ENCODE assay signal across 8 mouse cellular contexts in the genomic region with DNA sequence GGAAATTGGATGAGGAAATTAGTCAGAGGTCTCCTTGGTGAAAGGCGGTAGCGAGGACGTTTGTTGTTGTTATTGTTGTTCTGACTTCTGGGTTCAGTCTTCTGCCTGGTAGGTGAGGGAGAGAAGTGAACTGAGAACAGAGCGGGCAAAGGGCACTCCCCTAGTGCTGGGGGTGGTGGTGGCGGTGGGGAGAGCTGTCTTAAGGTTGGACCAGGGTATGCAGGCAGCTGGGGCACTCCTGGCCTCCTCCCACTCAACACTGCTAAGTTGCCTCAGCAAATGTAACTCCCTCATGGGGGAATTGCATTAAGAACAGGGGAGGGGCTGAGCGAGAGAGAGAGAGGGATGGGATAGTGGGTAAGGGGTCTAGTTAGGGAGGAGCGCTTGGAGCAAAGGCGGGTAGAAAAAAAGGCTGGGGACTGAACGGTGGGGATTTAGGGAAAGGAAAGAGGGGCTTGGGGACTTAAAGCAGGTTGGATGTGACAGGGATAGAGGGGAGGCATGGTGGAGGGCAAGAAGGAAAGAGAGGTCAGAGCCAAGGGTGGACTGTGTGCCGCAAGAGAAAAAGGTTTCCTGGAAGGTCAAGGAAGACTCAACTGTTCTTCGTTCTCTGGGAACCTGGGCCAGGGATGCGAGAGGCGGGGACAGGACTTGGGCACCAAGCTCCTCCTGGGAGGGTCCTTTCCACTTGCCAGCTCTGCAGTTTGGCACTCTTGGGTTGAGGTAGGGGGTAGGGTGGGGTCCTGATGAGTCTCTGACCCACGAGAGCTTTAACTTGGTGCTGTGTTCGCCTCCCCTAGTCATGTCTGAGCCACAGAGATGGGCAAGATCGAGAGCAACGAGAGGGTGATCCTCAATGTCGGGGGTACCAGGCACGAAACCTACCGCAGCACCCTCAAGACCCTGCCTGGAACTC. TPM values are rescaled to one million over a fixed set of nuclear protein-coding genes. Genes with fewer than 3 reads are reported as not detected.
DNase-seq lines count a peak whose midpoint lies in the region; ATAC-seq and TF ChIP-seq lines count a peak whose summit lies in the region.

Kcnc2 (plus strand) TSS at position 235 of the 916 bp plus-strand sequence.

- WGBS in liver, embryonic 12.5 days (ENCODE audit: insufficient replicate concordance) = 4% methylated on average over 20 of the region's 20 CpGs

- peak within 1 kb of the TSS; percentile 64 for H3K4me3 ChIP-seq in megakaryocyte, embryonic 14.5 days (replicated peaks)
- peak within 1 kb of the TSS; percentile 41 for H3K4me3 ChIP-seq in embryonic fibroblast, embryonic 13.5 days (ENCODE audit: insufficient read depth, low read length)
- peak within 1 kb of the TSS; percentile 35 for H3K4me3 ChIP-seq in liver, embryonic 12.5 days

- H3K9me3 ChIP-seq in megakaryocyte, embryonic 14.5 days = peaks cover 15% of the 10 kb centered on the region
- H3K9me3 ChIP-seq in liver, embryonic 12.5 days (replicated peaks) = no peaks in the 10 kb centered on the region

- no peak for ATAC-seq in megakaryocyte, adult 5-6 weeks (ENCODE audit: poor library complexity, severe bottlenecking)
- peak; percentile 35; the same call in 1 of the 2 replicates for ATAC-seq in liver, embryonic 12.5 days

- peak within 1 kb of the TSS; percentile 62 for H3K4me2 ChIP-seq in liver, embryonic 12.5 days

- H3K9ac ChIP-seq in liver, embryonic 12.5 days = no peak within 1 kb of the TSS

- peaks cover 46% of the 10 kb centered on the region for H3K27me3 ChIP-seq in megakaryocyte, embryonic 14.5 days (replicated peaks)
- H3K27me3 ChIP-seq in liver, embryonic 12.5 days (replicated peaks) = peaks cover 52% of the 10 kb centered on the region

- peak; percentile 32 for DNase-seq in kidney, adult 18-20 months
- peak; percentile 8 for DNase-seq in right cerebral cortex, postnatal 4 days
- no peak for DNase-seq in thymus, postnatal 25 days
- no peak for DNase-seq in thymus, postnatal 14 days

- H3K36me3 ChIP-seq in megakaryocyte, embryonic 14.5 days (replicated peaks; ENCODE audit: low read length) = no peaks in the 10 kb centered on the region
- H3K36me3 ChIP-seq in liver, embryonic 12.5 days = no peaks in the 10 kb centered on the region

- H3K27ac ChIP-seq in embryonic fibroblast, embryonic 13.5 days (ENCODE audit: insufficient read depth, low read length) = no peak within 1 kb of the TSS
- H3K27ac ChIP-seq in liver, embryonic 12.5 days = no peak within 1 kb of the TSS

- no peak for TF ChIP-seq CTCF in embryonic fibroblast, embryonic 13.5 days (IDR thresholded peaks at IDR 0.05; ENCODE audit: borderline replicate concordance, insufficient read depth, low read length)

- peaks cover 15% of the 10 kb centered on the region; the same call in 1 of the 2 replicates for H3K4me1 ChIP-seq in megakaryocyte, embryonic 14.5 days
- H3K4me1 ChIP-seq in embryonic fibroblast, embryonic 13.5 days (ENCODE audit: control insufficient read depth, insufficient read depth, low read length) = no peaks in the 10 kb centered on the region
- H3K4me1 ChIP-seq in liver, embryonic 12.5 days = no peaks in the 10 kb centered on the region

- no peak for TF ChIP-seq POLR2A in embryonic fibroblast, embryonic 13.5 days (IDR thresholded peaks at IDR 0.05; ENCODE audit: low read depth, low read length)

RNA-seq across cellular contexts. Expression of gene Kcnc2, which starts in this region (rescaled TPM):
- not detected in 2 replicates for polyA plus RNA-seq in megakaryocyte, embryonic 14.5 days (2012; ENCODE audit: insufficient read depth, low replicate concordance)
- not detected in 2 replicates for total RNA-seq in megakaryocyte, adult 5-6 weeks (2015)
- not detected in 2 replicates for total RNA-seq in megakaryocyte, adult 5-6 weeks (2017)
- polyA plus RNA-seq in embryonic fibroblast, embryonic 13.5 days (2011; ENCODE audit: insufficient read length, low read depth, missing spikeins) = 0.28 and 0.33 TPM in 2 replicates
- 0.07 TPM in 1 of 2 replicates, not detected in the other for polyA plus RNA-seq in liver, embryonic 12.5 days (2016; fragmentation: Nextera tagmentation; extraction: Ambion mirVana)

Comparison
In these comparisons a context has a peak if more than half of its experiments do, and no peak if none do; other contexts are left out.
1. Peak in ATAC-seq, H3K4me3 ChIP-seq and H3K4me2 ChIP-seq in liver, embryonic 12.5 days; RNA of the gene not detected or under 1 TPM.
2. DNase-seq: peak in kidney, adult 18-20 months (single experiment) and right cerebral cortex, postnatal 4 days (single experiment); none in thymus, postnatal 25 days (single experiment) and thymus, postnatal 14 days (single experiment).
3. Peak in every context shown above with its lines, with median percentiles within 50 percentile points of each other: H3K4me3 ChIP-seq.